13 mouse cellular contexts compared by ENCODE assay signal in the genomic region with DNA sequence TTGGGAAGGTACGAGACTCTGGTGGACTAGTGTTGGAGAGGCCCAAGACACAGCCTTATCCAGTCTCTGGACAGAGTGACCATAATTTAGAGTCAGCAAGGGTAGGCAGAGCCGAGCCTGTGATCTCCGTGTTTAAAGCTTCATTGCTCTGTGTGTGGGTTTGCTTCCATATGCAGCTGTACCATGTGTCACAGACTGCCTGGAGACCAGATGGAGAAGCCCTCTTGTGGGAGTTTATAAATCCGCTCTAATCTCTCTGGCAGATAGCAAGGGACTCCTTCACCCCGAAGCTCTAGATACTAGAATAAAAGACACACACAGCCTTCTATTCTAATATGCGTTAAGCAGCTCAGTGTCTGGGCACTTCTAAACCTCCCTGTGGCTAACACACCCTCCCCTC. TPM values are rescaled to one million over a fixed set of nuclear protein-coding genes. Genes with fewer than 3 reads are reported as not detected.
DNase-seq lines count a peak whose midpoint lies in the region; ATAC-seq lines count a peak whose summit lies in the region.
"Had no signal": no experiment of that assay in that cellular context is flagged by ENCODE, and none has a peak within 500 bp of the region (broad histone marks: within the 10 kb centered on the region; RNA-seq: fewer than 3 reads in every experiment).

No protein-coding gene starts in this region.

- H3K4me3 ChIP-seq in forebrain, embryonic 14.5 days (ENCODE audit: low read depth, low read length) = no peak overlapping the region
- no peak overlapping the region for H3K4me3 ChIP-seq in forebrain, embryonic 10.5 days
- no peak overlapping the region for H3K4me3 ChIP-seq in midbrain, embryonic 16.5 days (ENCODE audit: low read depth, low read length)

- 64% methylated on average over 6 of the region's 6 CpGs for WGBS in forebrain, embryonic 14.5 days
- WGBS in forebrain, embryonic 10.5 days = 80% methylated on average over 6 of the region's 6 CpGs
- 33% methylated on average over 6 of the region's 6 CpGs for WGBS in midbrain, embryonic 16.5 days

- DNase-seq in forebrain, embryonic 14.5 days (ENCODE audit: low spot score) = peak; percentile 55
- no peak for DNase-seq in forebrain, embryonic 10.5 days (ENCODE audit: extremely low spot score, low spot score)
- peak; percentile 42 to 83 for DNase-seq in left cerebral cortex, postnatal 25 days (ENCODE audit: low spot score in 2 of 2)
- DNase-seq in left cerebral cortex, postnatal 4 days = no peak
- peak; percentile 71 for DNase-seq in layer of hippocampus, adult 9-11 months
- DNase-seq in thymus, postnatal 14 days = no peak
- DNase-seq in left cerebral cortex, adult 11 months (ENCODE audit: low spot score) = no peak
- DNase-seq: kidney, postnatal 14 days; lung, postnatal 10 days; spleen, adult 18-20 months had no signal

- no peak overlapping the region for H3K9ac ChIP-seq in forebrain, embryonic 14.5 days (ENCODE audit: low read length)
- no peak overlapping the region for H3K9ac ChIP-seq in midbrain, embryonic 16.5 days (ENCODE audit: low read depth, low read length)

- peaks cover 49% of the 10 kb centered on the region for H3K36me3 ChIP-seq in forebrain, embryonic 14.5 days (ENCODE audit: control insufficient read depth, insufficient read depth, low read length)
- peaks cover 80% of the 10 kb centered on the region for H3K36me3 ChIP-seq in forebrain, embryonic 10.5 days (replicated peaks)
- peaks cover 19% of the 10 kb centered on the region for H3K36me3 ChIP-seq in midbrain, embryonic 16.5 days (ENCODE audit: control insufficient read depth, insufficient read depth, low read length)

- ATAC-seq in forebrain, embryonic 14.5 days = peak; percentile 30; the same call in 1 of the 2 replicates
- no peak; the same call in 1 of the 2 replicates for ATAC-seq in midbrain, embryonic 16.5 days

- no peaks in the 10 kb centered on the region for H3K27me3 ChIP-seq in forebrain, embryonic 14.5 days (replicated peaks; ENCODE audit: control insufficient read depth, insufficient read depth, low read length)
- no peaks in the 10 kb centered on the region for H3K27me3 ChIP-seq in forebrain, embryonic 10.5 days (ENCODE audit: poor library complexity, severe bottlenecking)
- H3K27me3 ChIP-seq in midbrain, embryonic 16.5 days (ENCODE audit: control insufficient read depth, insufficient read depth, low read depth, low read length) = no peaks in the 10 kb centered on the region

- H3K9me3 ChIP-seq in forebrain, embryonic 14.5 days (replicated peaks; ENCODE audit: control insufficient read depth, low read length) = no peaks in the 10 kb centered on the region
- no peaks in the 10 kb centered on the region for H3K9me3 ChIP-seq in forebrain, embryonic 10.5 days
- no peaks in the 10 kb centered on the region for H3K9me3 ChIP-seq in midbrain, embryonic 16.5 days (replicated peaks; ENCODE audit: control insufficient read depth, low read length, poor library complexity, severe bottlenecking)

- peak overlapping the region; percentile 61; the same call in 1 of the 2 replicates for H3K27ac ChIP-seq in forebrain, embryonic 14.5 days (ENCODE audit: low read depth, low read length)
- H3K27ac ChIP-seq in forebrain, embryonic 10.5 days = no peak overlapping the region
- 0 out of 2 replicates have a peak overlapping the region, but pooled peaks have one; percentile 4 for H3K27ac ChIP-seq in midbrain, embryonic 16.5 days (ENCODE audit: low read length)

- H3K4me2 ChIP-seq in forebrain, embryonic 14.5 days (ENCODE audit: low read length) = no peak overlapping the region
- no peak overlapping the region for H3K4me2 ChIP-seq in midbrain, embryonic 16.5 days (ENCODE audit: low read length)
- H3K4me2 ChIP-seq: liver, embryonic 11.5 days had no signal

- no peaks in the 10 kb centered on the region for H3K4me1 ChIP-seq in forebrain, embryonic 14.5 days (ENCODE audit: control insufficient read depth, insufficient read depth, low read length)
- H3K4me1 ChIP-seq in forebrain, embryonic 10.5 days = no peaks in the 10 kb centered on the region
- 0 out of 2 replicates have a peak, but pooled peaks cover 2% of the 10 kb centered on the region for H3K4me1 ChIP-seq in midbrain, embryonic 16.5 days (ENCODE audit: control insufficient read depth, insufficient read depth, low read length)

- intact Hi-C loops in left cerebral cortex, postnatal 25 days (cut with DNase I) = loop anchor here (2.0 kb wide), 2 partner anchors 20 to 178 kb away; no protein-coding TSS in a partner anchor
- intact Hi-C loops in left cerebral cortex, postnatal 4 days (cut with DNase I) = loop anchor here (5.0 kb wide), 2 partner anchors 178 to 233 kb away; no protein-coding TSS in a partner anchor

RNA-seq across cellular contexts. Expression of gene Padi6, which starts 17.7 kb away (rescaled TPM):
- polyA plus RNA-seq in forebrain, embryonic 14.5 days (2014; fragmentation: Nextera tagmentation; extraction: Ambion mirVana) = not detected in 2 replicates
- not detected in 2 replicates for polyA plus RNA-seq in forebrain, embryonic 10.5 days (2016; fragmentation: Nextera tagmentation; extraction: Ambion mirVana)
- total RNA-seq in left cerebral cortex, postnatal 25 days (2021) = under 1 TPM; 0.32 to 0.44 TPM
- 1 to 10 TPM in 1 of 2 experiments, under 1 TPM in 1; 0.42 to 1.4 TPM for total RNA-seq in left cerebral cortex, postnatal 4 days (2021)
- polyA plus RNA-seq in midbrain, embryonic 16.5 days (2015; fragmentation: Nextera tagmentation; extraction: Ambion mirVana) = not detected in 2 replicates
- total RNA-seq: granulocyte monocyte progenitor cell, adult 5-6 weeks had no signal
- polyA plus RNA-seq: liver, embryonic 11.5 days had no signal

RNA-seq across cellular contexts. Expression of gene Rcc2, which starts 24.4 kb away (rescaled TPM):
- 23.1 and 32.8 TPM in 2 replicates for polyA plus RNA-seq in forebrain, embryonic 14.5 days (2014; fragmentation: Nextera tagmentation; extraction: Ambion mirVana)
- polyA plus RNA-seq in forebrain, embryonic 10.5 days (2016; fragmentation: Nextera tagmentation; extraction: Ambion mirVana) = 40.8 and 44.7 TPM in 2 replicates
- 10 to 100 TPM; 80.4 to 84.3 TPM for total RNA-seq in left cerebral cortex, postnatal 25 days (2021)
- 10 to 100 TPM; 59.4 to 63.3 TPM for total RNA-seq in left cerebral cortex, postnatal 4 days (2021)
- polyA plus RNA-seq in midbrain, embryonic 16.5 days (2015; fragmentation: Nextera tagmentation; extraction: Ambion mirVana) = 9.7 and 11.5 TPM in 2 replicates

RNA-seq across cellular contexts. Expression of gene Padi4, which starts 49.3 kb away (rescaled TPM):
- polyA plus RNA-seq in forebrain, embryonic 14.5 days (2014; fragmentation: Nextera tagmentation; extraction: Ambion mirVana) = not detected in 2 replicates
- polyA plus RNA-seq in forebrain, embryonic 10.5 days (2016; fragmentation: Nextera tagmentation; extraction: Ambion mirVana) = 1.4 and 1.5 TPM in 2 replicates
- total RNA-seq in left cerebral cortex, postnatal 25 days (2021) = not detected
- not detected for total RNA-seq in left cerebral cortex, postnatal 4 days (2021)
- 0.20 and 0.25 TPM in 2 replicates for polyA plus RNA-seq in midbrain, embryonic 16.5 days (2015; fragmentation: Nextera tagmentation; extraction: Ambion mirVana)

RNA-seq across cellular contexts. Expression of gene Arhgef10l, which starts 58.9 kb away (rescaled TPM):
- 15.0 and 17.7 TPM in 2 replicates for polyA plus RNA-seq in forebrain, embryonic 14.5 days (2014; fragmentation: Nextera tagmentation; extraction: Ambion mirVana)
- 22.1 and 23.0 TPM in 2 replicates for polyA plus RNA-seq in forebrain, embryonic 10.5 days (2016; fragmentation: Nextera tagmentation; extraction: Ambion mirVana)
- 10 to 100 TPM; 53.2 to 57.9 TPM for total RNA-seq in left cerebral cortex, postnatal 25 days (2021)
- 10 to 100 TPM; 50.6 to 52.0 TPM for total RNA-seq in left cerebral cortex, postnatal 4 days (2021)
- polyA plus RNA-seq in midbrain, embryonic 16.5 days (2015; fragmentation: Nextera tagmentation; extraction: Ambion mirVana) = 24.5 and 27.8 TPM in 2 replicates

Comparison
In these comparisons a context has a peak if more than half of its experiments do, and no peak if none do; other contexts are left out.
1. DNase-seq: peak in forebrain, embryonic 14.5 days (single experiment), left cerebral cortex, postnatal 25 days (2 of 2) and layer of hippocampus, adult 9-11 months (single experiment); none in forebrain, embryonic 10.5 days (single experiment), left cerebral cortex, postnatal 4 days (single experiment), thymus, postnatal 14 days (single experiment) and left cerebral cortex, adult 11 months (single experiment).